Mouse (Mus musculus): ENCODE measurements around the gene Sox12.

DNA sequence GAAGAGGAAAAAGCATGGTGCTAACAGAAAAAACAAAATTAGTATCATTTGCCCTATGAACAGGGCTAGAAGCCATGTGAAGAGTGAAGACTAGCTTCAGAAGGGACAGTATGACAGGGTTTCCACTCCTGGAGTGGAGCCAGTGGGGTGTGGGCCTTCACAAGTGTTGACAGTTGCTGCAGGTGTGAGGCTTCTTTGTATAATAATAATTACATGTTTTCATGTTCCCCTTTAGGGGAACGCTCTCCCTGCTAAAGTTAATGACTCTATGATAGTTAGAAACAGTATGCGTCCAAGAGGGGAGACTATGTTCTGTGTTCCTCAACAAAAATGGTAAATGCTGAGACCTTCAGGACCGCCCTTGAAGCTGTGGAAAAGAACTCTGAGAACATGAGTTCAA, 17.9 kb upstream of the Sox12 start:
- TF ChIP-seq CTCF (IDR thresholded peaks at IDR 0.05; ENCODE audit: borderline replicate concordance, extremely low read depth, insufficient read depth, insufficient read length), result no peak
- TF ChIP-seq POLR2A (IDR thresholded peaks at IDR 0.05; ENCODE audit: borderline replicate concordance, extremely low read depth, insufficient read depth, insufficient read length, poor library complexity, severe bottlenecking), result no peak

Measured in brain, embryonic 14.5 days (tissue).